Mouse (Mus musculus): ENCODE data around the gene Trank1.

Trank1 gene

DNA sequence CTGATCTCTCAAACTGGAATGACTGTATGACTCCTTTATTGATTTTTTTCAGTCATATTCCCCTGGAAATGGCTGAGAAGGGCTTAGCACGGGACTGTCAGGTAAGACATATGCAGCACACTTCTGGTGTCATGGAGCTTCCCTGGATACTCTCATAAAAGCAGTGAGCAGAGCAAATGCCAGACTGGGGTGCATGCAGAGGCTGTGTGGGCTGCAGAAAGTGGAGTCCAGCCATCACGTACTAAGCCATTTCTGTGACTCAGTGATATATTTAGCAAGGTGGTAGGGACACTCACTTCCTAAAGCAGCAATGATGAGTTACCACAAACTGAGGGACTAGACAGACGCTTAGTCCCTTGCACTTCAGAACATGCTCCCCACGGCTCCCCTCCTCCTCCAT lies 9.4 kb downstream of the Trank1 start:
- Histone ChIP-seq H3K36me3 (ENCODE audit: control insufficient read depth, insufficient read depth, low read length, poor library complexity, severe bottlenecking) (no peaks in the 10 kb centered on the region), H3K27me3 (ENCODE audit: control insufficient read depth, insufficient read depth, low read length, poor library complexity, severe bottlenecking) (no peaks in the 10 kb centered on the region)
- DNase-seq (ENCODE audit: low read depth, low spot score): no peak

DNA sequence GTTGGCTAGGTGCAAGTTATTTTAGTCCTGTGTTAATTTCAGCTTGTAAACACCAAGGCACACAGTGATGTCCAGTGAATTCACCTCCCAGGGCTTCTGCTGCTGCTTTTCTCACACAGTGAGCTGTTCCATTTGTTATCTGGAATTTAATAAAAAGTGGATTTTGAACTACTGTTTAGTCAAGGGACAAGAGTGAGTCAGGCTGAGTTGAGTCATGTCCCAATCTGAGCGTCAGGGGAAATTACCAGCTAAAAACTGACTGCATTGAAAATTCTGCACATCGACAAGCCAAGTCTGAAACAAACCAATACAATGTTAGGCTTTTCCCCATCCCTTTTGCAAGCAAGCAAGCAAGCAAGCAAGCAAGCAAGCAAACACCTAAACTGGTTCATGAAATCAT lies 13.3 kb downstream of the Trank1 start:
- DNase-seq (ENCODE audit: low read depth, low spot score): no peak
- no peaks in the 10 kb centered on the region for H3K27me3 ChIP-seq (ENCODE audit: control insufficient read depth, insufficient read depth, low read length, poor library complexity, severe bottlenecking)

DNA sequence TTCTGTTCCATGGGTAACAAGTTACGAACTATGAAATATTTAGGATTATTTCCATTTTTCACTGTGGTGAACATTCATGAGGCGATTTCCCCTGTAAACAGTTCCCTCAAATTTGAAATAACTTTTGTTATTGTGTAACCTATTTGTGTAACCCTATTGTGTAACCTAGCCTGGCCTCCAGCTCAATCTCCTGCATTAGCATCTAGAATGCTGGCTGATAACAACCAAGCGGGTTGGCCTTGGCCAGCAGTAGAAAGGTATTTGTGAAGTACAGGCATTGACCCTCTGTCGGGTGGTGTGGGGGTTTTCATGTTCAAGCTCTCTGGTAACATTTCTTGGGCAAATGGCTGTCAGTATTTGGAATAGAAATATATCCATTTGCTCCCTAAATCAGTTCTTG lies 18.3 kb downstream of the Trank1 start:
- H3K27me3 ChIP-seq (ENCODE audit: control insufficient read depth, insufficient read depth, low read length, poor library complexity, severe bottlenecking): no peaks in the 10 kb centered on the region; the same call in 1 of the 2 replicates
- DNase-seq (ENCODE audit: low read depth, low spot score): no peak
- no peaks in the 10 kb centered on the region for H3K36me3 ChIP-seq (ENCODE audit: control insufficient read depth, insufficient read depth, low read length, poor library complexity, severe bottlenecking)

More for the DNA sequence above, 13.3 kb downstream of the Trank1 start:
- H3K36me3 ChIP-seq (ENCODE audit: control insufficient read depth, insufficient read depth, low read length, poor library complexity, severe bottlenecking): no peaks in the 10 kb centered on the region

- Histone ChIP-seq H3K27me3 (ENCODE audit: control insufficient read depth, insufficient read depth, low read length, poor library complexity, severe bottlenecking) (no peaks in the 10 kb centered on the region; the same call in 1 of the 2 replicates), H3K36me3 (ENCODE audit: control insufficient read depth, insufficient read depth, low read length, poor library complexity, severe bottlenecking) (no peaks in the 10 kb centered on the region)
- DNase-seq (ENCODE audit: low read depth, low spot score): no peak
These were observed 22.3 kb downstream of the Trank1 start for GRCm38 (mm10) chr9:111333790-111334189.

GRCm38 (mm10) chr9:111334555-111335164 lies 23.1 kb downstream of the Trank1 start:
- Histone ChIP-seq H3K27me3 (ENCODE audit: control insufficient read depth, insufficient read depth, low read length, poor library complexity, severe bottlenecking) (no peaks in the 10 kb centered on the region; the same call in 1 of the 2 replicates), H3K36me3 (ENCODE audit: control insufficient read depth, insufficient read depth, low read length, poor library complexity, severe bottlenecking) (no peaks in the 10 kb centered on the region)
- no peak for DNase-seq (ENCODE audit: low read depth, low spot score)

DNA sequence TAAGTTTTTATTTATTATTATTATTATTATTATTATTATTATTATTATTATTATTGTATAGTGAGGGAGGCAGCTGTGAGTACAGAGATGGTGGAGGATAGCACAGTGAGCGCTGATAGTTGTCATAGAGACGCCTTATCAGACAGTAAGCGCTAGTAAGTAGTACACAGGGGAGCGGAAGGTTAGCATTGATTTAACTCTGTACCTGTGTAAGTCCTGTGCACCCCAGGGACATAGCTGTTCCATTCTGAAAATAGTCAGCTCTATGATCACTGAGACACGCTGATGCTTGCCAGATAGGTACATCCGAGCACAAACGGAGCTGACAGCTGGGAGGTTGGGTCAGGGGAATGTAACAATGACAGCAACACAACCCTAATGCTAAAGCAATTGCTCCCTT lies 39.7 kb downstream of the Trank1 start:
- no peaks in the 10 kb centered on the region for H3K27me3 ChIP-seq (ENCODE audit: control insufficient read depth, insufficient read depth, low read length, poor library complexity, severe bottlenecking)
- DNase-seq (ENCODE audit: low read depth, low spot score): no peak
- H3K36me3 ChIP-seq (ENCODE audit: control insufficient read depth, insufficient read depth, low read length, poor library complexity, severe bottlenecking): no peaks in the 10 kb centered on the region

- DNase-seq (ENCODE audit: low read depth, low spot score): no peak
- Histone ChIP-seq H3K27me3 (ENCODE audit: control insufficient read depth, insufficient read depth, low read length, poor library complexity, severe bottlenecking) (no peaks in the 10 kb centered on the region), H3K36me3 (ENCODE audit: control insufficient read depth, insufficient read depth, low read length, poor library complexity, severe bottlenecking) (no peaks in the 10 kb centered on the region)
These were observed 40.1 kb downstream of the Trank1 start for GRCm38 (mm10) chr9:111351641-111352040.

DNA sequence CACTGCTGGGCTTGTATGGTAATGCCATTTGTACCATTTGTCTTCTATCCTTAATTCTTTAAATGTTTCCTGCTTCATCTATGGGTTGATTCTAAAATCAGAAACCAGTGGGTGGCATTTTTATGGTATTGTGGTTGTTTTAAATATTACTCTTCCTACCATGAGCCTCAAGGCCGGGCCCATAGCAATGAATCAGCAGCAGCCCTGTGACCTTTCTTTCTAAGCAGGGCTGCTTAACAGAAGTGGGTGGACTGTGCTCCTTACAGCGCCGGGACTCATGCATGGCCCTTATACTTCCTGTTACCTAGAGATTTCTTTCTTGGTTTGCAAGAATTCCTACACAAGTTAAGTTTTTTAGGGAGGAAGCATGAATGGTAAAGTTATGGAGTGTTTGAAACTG lies 41.1 kb downstream of the Trank1 start:
- Histone ChIP-seq H3K27me3 (ENCODE audit: control insufficient read depth, insufficient read depth, low read length, poor library complexity, severe bottlenecking) (no peaks in the 10 kb centered on the region), H3K36me3 (ENCODE audit: control insufficient read depth, insufficient read depth, low read length, poor library complexity, severe bottlenecking) (no peaks in the 10 kb centered on the region)
- no peak for DNase-seq (ENCODE audit: low read depth, low spot score)

DNA sequence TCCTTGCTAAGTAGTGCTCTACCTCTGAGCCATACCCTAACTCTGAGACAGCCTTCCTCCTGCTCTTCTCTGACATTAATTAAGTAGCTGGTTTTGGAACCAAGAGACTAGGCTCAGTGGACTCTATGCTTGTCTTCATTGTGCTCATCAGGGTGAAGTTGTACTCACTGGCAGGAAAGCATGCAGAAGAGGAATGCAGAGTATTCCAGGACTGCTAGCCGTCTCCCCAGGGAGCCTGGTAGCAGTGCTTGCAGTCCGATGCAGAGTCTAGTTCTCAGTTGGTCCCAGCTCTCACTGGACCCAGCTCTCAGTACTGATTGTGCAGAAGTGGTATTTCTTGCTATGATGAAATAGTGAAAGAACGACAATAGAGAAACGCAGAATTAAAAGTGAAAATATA lies 43.5 kb downstream of the Trank1 start:
- no peaks in the 10 kb centered on the region for H3K36me3 ChIP-seq (ENCODE audit: control insufficient read depth, insufficient read depth, low read length, poor library complexity, severe bottlenecking)
- H3K27me3 ChIP-seq (ENCODE audit: control insufficient read depth, insufficient read depth, low read length, poor library complexity, severe bottlenecking): no peaks in the 10 kb centered on the region
- DNase-seq (ENCODE audit: low read depth, low spot score): no peak

GRCm38 (mm10) chr9:111356386-111356785 lies 44.8 kb downstream of the Trank1 start:
- no peak for DNase-seq (ENCODE audit: low read depth, low spot score)
- Histone ChIP-seq H3K27me3 (ENCODE audit: control insufficient read depth, insufficient read depth, low read length, poor library complexity, severe bottlenecking) (no peaks in the 10 kb centered on the region), H3K36me3 (ENCODE audit: control insufficient read depth, insufficient read depth, low read length, poor library complexity, severe bottlenecking) (no peaks in the 10 kb centered on the region)

DNA sequence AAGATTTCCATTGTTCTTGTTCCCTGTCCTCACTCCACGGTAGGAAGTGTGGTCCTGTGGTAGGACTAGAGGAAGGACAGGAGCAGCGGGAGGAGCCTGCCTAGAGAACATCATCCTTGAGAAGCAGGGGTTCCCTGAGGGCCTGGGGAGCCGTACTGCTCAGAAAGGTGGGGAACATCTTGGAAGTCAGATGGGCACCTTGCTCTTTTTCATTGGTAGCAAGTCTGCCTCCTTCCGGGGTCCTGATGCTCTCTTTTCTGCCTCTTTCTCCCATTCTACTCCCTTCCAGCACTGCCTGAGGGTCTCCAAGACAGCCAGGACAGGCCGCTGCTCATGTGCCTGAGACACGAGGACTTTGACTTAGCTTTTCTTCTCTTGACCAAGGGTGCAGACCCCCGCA lies 52.1 kb downstream of the Trank1 start:
- no peaks in the 10 kb centered on the region for H3K36me3 ChIP-seq (ENCODE audit: control insufficient read depth, insufficient read depth, low read length, poor library complexity, severe bottlenecking)

DNA sequence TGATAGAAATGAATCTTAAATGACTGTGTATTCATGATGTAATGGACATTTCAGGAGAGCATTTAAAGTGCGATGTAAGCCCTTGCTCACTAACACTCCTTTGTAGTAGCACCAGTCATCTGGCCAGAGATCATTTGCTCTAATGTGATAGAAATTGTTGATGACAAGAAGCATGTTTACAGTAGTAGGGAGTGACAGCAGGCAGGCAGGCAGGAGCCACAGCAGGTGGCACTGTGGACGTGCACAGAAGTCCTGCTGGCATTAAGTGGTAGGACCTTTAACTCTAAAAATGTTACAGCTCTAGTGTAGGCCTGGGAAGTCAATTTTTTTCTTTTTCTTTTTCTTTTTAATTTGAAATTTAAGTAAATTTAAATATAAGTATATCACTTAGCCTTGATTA lies 56.2 kb downstream of the Trank1 start:
- Histone ChIP-seq H3K36me3 (ENCODE audit: control insufficient read depth, insufficient read depth, low read length, poor library complexity, severe bottlenecking) (no peaks in the 10 kb centered on the region), H3K27me3 (ENCODE audit: control insufficient read depth, insufficient read depth, low read length, poor library complexity, severe bottlenecking) (no peaks in the 10 kb centered on the region)
- no peak for DNase-seq (ENCODE audit: low read depth, low spot score)

More for the DNA sequence above, 52.1 kb downstream of the Trank1 start:
- H3K27me3 ChIP-seq (ENCODE audit: control insufficient read depth, insufficient read depth, low read length, poor library complexity, severe bottlenecking): no peaks in the 10 kb centered on the region
- no peak for DNase-seq (ENCODE audit: low read depth, low spot score)

DNA sequence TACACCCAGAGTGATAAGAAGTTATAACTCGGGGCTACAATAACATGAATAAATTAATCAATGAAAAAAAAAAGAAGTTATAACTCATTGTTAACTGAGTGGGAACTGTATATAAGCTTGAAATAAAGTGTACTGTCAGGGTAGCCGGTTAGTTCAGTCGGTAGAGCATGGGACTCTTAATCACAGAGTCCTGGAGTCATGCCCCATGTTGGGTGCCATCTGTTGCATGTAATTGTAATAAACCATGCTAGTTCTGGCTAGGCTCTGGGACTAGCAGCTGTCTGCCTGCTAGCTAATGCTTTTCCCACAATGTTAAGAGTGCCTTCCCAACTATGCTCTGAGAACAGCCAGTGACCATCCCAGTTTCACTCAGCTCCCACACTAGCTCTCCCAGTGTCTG lies 60.5 kb downstream of the Trank1 start:
- H3K36me3 ChIP-seq (ENCODE audit: control insufficient read depth, insufficient read depth, low read length, poor library complexity, severe bottlenecking): no peaks in the 10 kb centered on the region
- no peak for DNase-seq (ENCODE audit: low read depth, low spot score)
- no peaks in the 10 kb centered on the region for H3K27me3 ChIP-seq (ENCODE audit: control insufficient read depth, insufficient read depth, low read length, poor library complexity, severe bottlenecking)

DNA sequence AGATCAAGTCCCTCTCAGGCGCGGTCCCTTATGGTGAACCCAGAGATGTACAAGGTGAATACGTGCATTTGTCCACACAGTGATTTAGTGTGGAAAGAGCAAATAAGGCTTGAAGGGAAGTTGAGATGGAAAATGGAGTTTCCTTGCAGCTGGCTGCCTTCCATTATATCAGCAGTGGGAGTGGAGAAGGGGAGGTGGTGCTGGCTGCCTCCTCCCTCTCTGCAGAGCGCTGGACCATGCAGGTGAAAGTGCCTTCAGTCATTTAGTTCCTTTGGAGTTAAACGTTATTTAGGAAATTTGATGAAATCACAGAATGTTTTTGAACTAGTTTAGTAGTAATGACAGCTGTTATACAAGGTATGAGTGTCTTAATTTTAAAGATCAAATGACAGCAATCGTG lies 66.3 kb downstream of the Trank1 start:
- Histone ChIP-seq H3K27me3 (ENCODE audit: control insufficient read depth, insufficient read depth, low read length, poor library complexity, severe bottlenecking) (no peaks in the 10 kb centered on the region), H3K36me3 (ENCODE audit: control insufficient read depth, insufficient read depth, low read length, poor library complexity, severe bottlenecking) (no peaks in the 10 kb centered on the region)
- no peak for DNase-seq (ENCODE audit: low read depth, low spot score)

- no peaks in the 10 kb centered on the region for H3K36me3 ChIP-seq (ENCODE audit: control insufficient read depth, insufficient read depth, low read length, poor library complexity, severe bottlenecking)
- H3K27me3 ChIP-seq (ENCODE audit: control insufficient read depth, insufficient read depth, low read length, poor library complexity, severe bottlenecking): no peaks in the 10 kb centered on the region
- DNase-seq (ENCODE audit: low read depth, low spot score): no peak
These were observed 69.8 kb downstream of the Trank1 start for GRCm38 (mm10) chr9:111381056-111382025.

Measured in splenic B cell, adult 2 months (primary cell).